Mouse (Mus musculus): ENCODE measurements at regions not wholly inside any gene's neighbourhood (a gene's known extent, or its start where the extent isn't known, plus 50 kb on each side); places are given as distances from the start of the nearest gene placed in this dataset.

DNA sequence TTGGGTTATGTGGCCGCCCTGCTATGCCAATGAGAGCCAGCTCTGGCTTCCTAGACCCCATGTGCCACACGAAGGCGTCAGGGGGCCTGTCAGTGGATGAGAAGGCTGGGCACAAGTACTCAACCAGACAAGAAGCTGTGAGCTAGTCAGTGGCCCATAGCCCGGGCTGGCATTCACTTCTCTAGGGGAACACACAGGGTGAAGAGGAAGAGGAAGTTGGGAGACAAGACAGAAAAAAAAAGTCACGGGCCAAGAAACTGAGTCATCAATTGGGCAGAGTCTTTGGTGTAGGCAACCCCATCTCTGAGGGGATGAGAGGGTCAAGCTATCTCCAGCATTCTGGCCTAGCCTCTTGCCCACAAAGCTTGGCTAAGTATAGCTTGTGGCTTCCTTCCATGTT lies 93.8 kb upstream of the Rybp start:
- Histone ChIP-seq H3K4me1 (ENCODE audit: control insufficient read depth, insufficient read depth, low read length) (no peaks in the 10 kb centered on the region; the same call in 1 of the 2 replicates), H3K27ac (ENCODE audit: insufficient read depth, low read length) (no peak overlapping the region), H3K4me3 (ENCODE audit: insufficient read depth, low read length) (no peak overlapping the region)
- no peak for TF ChIP-seq POLR2A (IDR thresholded peaks at IDR 0.05; ENCODE audit: extremely low read depth, insufficient read depth, low read length)
- no peak for TF ChIP-seq CTCF (IDR thresholded peaks at IDR 0.05; ENCODE audit: extremely low read depth, insufficient read depth, low read length)

DNA sequence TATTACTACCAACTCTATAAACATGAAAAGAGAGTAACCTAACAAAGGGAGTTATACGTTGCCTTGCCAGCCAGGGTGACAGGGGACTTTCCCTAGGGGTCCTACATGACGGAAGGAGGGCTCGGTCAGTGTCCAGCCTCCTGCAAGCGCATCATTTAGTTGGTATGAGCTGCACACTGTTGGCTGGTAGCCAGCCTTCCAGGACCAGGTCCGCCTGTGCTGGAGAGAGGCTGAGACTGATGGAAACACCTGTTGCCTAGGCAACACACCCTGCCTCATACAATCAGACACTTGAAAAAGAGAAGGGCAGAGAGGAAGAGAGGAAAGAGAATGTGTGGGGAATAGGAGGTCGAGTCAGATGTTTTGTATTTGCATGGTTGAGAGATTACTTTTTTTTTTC lies 93.3 kb upstream of the Rybp start:
- H3K4me1 ChIP-seq (ENCODE audit: control insufficient read depth, insufficient read depth, low read length): no peaks in the 10 kb centered on the region; the same call in 1 of the 2 replicates
- H3K4me3 ChIP-seq (ENCODE audit: insufficient read depth, low read length): no peak overlapping the region
- no peak overlapping the region for H3K27ac ChIP-seq (ENCODE audit: insufficient read depth, low read length)
- TF ChIP-seq POLR2A (IDR thresholded peaks at IDR 0.05; ENCODE audit: extremely low read depth, insufficient read depth, low read length): no peak

DNA sequence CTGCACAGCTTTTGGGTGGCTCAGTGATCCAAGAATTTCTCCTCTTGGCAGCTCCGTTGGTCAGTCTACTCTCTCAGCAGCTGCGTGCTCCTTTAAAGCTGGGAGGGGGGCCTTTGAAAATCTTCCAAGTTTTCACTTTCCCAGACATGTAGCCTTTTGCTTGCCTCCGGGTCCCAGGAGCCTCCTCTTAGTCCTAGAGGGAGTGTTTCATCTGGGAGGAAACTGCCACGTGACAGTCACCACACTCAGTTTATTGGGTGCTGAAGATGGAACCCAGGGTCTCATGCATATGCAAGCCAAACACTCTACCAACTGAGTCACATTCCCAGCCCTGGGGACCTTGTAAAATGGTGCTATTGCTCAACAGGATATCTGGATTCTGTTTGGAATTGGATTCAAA lies 92.5 kb upstream of the Rybp start:
- TF ChIP-seq POLR2A (IDR thresholded peaks at IDR 0.05; ENCODE audit: extremely low read depth, insufficient read depth, low read length): no peak
- Histone ChIP-seq H3K27ac (ENCODE audit: insufficient read depth, low read length) (no peak overlapping the region), H3K4me1 (ENCODE audit: control insufficient read depth, insufficient read depth, low read length) (no peaks in the 10 kb centered on the region; the same call in 1 of the 2 replicates), H3K4me3 (ENCODE audit: insufficient read depth, low read length) (no peak overlapping the region)

DNA sequence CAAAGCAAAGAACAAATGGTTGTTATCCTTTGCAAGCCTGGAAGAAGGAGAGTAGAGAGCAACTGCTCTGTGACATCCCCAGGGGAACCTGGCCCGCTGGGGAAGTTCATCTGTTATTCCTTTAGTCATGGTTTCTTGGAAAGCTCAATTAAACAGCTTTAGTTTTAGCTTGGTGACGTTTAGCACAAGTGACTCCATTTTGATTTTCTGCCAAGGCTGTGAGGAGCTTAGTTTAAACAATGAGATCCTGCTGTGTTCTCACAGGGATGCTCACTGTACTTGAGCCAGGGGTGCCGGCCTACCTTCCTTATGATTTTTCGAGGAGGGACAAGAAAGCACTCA lies 91.2 kb upstream of the Rybp start:
- Histone ChIP-seq H3K4me1 (ENCODE audit: control insufficient read depth, insufficient read depth, low read length) (no peaks in the 10 kb centered on the region; the same call in 1 of the 2 replicates), H3K4me3 (ENCODE audit: insufficient read depth, low read length) (no peak overlapping the region), H3K27ac (ENCODE audit: insufficient read depth, low read length) (no peak overlapping the region)
- TF ChIP-seq POLR2A (IDR thresholded peaks at IDR 0.05; ENCODE audit: extremely low read depth, insufficient read depth, low read length): no peak
- TF ChIP-seq CTCF (IDR thresholded peaks at IDR 0.05; ENCODE audit: extremely low read depth, insufficient read depth, low read length): no peak

DNA sequence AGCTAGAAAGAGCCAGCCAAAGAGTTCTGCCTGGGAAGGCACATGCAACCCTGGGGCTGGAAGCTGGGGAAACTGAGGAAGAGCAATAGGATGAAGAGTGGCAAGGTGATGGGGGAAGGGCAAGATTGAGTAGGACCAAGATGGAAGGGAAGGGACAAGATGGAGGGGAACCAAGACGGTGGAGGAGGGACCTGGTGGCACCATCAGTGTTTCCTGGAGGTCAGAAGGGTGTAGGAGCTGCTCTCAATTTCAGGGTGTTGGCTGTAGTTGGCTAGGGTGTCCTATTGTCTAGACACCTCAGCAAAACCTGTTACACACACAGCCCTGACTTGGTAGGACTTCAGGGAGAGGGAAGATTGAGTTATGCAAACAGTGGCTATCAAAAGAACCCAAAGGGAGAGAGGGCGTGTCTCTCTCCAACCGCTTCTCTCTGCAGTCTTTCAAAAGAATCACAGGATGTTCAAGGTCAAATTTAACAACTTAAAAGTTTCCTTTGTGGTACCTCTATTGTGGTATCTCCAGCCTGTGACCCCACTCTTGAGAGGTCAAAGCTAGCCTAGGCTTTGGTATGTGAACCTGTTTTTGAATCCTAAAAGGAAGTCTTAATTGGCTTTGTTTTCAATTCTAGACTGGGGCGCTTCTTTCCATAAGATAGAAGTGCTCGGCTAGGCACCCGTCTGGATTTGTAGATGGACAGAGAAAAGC lies 90.7 kb upstream of the Rybp start:
- Histone ChIP-seq H3K4me3 (ENCODE audit: insufficient read depth, low read length) (no peak overlapping the region), H3K4me1 (ENCODE audit: control insufficient read depth, insufficient read depth, low read length) (no peaks in the 10 kb centered on the region; the same call in 1 of the 2 replicates), H3K27ac (ENCODE audit: insufficient read depth, low read length) (no peak overlapping the region)
- TF ChIP-seq POLR2A (IDR thresholded peaks at IDR 0.05; ENCODE audit: extremely low read depth, insufficient read depth, low read length) (no peak), CTCF (IDR thresholded peaks at IDR 0.05; ENCODE audit: extremely low read depth, insufficient read depth, low read length) (no peak)

DNA sequence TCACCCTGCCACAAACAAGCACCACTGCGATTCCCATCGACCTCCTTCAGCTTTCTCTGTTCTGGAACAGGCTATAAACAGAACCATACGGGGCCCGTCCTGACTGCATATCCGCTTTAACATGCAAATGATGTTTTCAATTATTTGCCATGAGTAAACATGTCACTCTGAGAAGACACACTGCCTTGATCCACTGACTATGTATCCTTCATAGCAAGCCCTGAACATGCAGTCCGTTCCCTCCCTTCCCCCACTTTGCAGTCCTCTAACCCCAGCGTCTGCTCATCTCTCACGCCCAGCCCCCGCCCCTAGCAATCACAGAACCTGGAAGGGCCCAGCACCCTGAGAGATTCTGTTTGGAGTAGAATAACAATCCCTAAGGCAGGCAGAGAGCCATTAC lies 89.4 kb upstream of the Rybp start:
- Histone ChIP-seq H3K27ac (ENCODE audit: insufficient read depth, low read length) (no peak overlapping the region), H3K4me3 (ENCODE audit: insufficient read depth, low read length) (no peak overlapping the region), H3K4me1 (ENCODE audit: control insufficient read depth, insufficient read depth, low read length) (no peaks in the 10 kb centered on the region; the same call in 1 of the 2 replicates)
- TF ChIP-seq CTCF (IDR thresholded peaks at IDR 0.05; ENCODE audit: extremely low read depth, insufficient read depth, low read length) (no peak), POLR2A (IDR thresholded peaks at IDR 0.05; ENCODE audit: extremely low read depth, insufficient read depth, low read length) (no peak)

DNA sequence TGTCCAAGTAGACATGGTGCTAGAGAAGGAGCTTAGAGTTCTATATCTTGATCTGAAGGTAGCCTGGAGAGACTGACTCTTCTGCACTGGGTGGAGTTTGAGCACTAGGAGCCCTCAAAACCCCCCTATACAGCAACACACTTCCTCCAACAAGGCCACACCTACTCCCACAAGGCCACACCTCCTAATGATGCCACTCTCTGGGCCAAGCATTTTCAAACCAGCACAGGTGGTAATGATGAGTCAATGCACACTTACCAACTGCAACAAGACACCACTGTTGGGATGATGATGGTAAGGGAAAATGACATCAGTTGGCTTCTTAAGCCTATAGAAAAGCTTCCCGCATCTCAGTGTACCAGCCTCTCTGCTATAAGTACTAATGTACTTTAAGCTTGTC lies 83.5 kb upstream of the Rybp start:
- no peaks in the 10 kb centered on the region for H3K4me1 ChIP-seq (ENCODE audit: control insufficient read depth, insufficient read depth, low read length)
- no peak overlapping the region for H3K4me3 ChIP-seq (ENCODE audit: insufficient read depth, low read length)
- H3K27ac ChIP-seq (ENCODE audit: insufficient read depth, low read length): no peak overlapping the region
- no peak for TF ChIP-seq POLR2A (IDR thresholded peaks at IDR 0.05; ENCODE audit: extremely low read depth, insufficient read depth, low read length)
- TF ChIP-seq CTCF (IDR thresholded peaks at IDR 0.05; ENCODE audit: extremely low read depth, insufficient read depth, low read length): no peak

DNA sequence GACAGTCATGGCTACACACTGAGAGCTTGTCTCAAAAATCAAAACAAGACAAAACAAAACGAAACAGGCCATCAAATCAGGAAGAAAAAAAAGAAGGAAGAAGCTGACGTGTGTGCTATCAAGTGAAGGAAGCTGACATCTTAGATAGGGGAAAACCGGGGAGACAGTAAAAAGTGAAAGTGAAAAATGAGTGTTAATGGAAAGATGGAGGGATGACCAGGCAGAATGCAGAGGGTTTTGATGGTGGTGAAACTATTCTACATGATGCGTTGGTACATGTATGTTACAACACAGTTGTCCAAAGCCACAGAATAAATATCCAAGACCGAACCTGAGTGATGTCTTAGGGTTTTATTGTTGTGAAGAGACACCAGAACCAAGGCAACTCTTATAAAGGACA lies 83.1 kb upstream of the Rybp start:
- no peaks in the 10 kb centered on the region for H3K4me1 ChIP-seq (ENCODE audit: control insufficient read depth, insufficient read depth, low read length)
- no peak overlapping the region for H3K4me3 ChIP-seq (ENCODE audit: insufficient read depth, low read length)
- TF ChIP-seq CTCF (IDR thresholded peaks at IDR 0.05; ENCODE audit: extremely low read depth, insufficient read depth, low read length) (no peak), POLR2A (IDR thresholded peaks at IDR 0.05; ENCODE audit: extremely low read depth, insufficient read depth, low read length) (no peak)
- no peak overlapping the region for H3K27ac ChIP-seq (ENCODE audit: insufficient read depth, low read length)

DNA sequence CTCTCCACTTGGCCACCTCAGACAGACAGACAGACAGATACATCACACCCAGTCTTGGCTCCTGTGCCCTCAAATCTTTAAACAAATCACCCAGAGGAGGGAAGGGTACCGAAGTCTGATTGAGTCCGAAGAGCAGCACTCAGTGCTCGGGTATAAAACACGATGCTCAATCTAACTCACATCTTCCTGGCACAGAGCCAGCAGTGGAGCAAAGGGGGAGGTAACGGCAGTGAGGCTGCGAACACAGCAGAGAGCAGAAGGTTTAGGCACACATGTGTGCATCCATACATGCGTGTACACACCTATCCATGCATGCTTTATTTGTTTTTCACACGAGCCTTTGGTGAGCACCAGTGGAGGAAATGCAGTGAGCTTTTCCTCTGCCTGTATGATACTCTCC lies 78.9 kb upstream of the Rybp start:
- TF ChIP-seq CTCF (IDR thresholded peaks at IDR 0.05; ENCODE audit: extremely low read depth, insufficient read depth, low read length) (no peak), POLR2A (IDR thresholded peaks at IDR 0.05; ENCODE audit: extremely low read depth, insufficient read depth, low read length) (no peak)
- no peak overlapping the region for H3K4me3 ChIP-seq (ENCODE audit: insufficient read depth, low read length)
- H3K4me1 ChIP-seq (ENCODE audit: control insufficient read depth, insufficient read depth, low read length): no peaks in the 10 kb centered on the region
- no peak overlapping the region for H3K27ac ChIP-seq (ENCODE audit: insufficient read depth, low read length)

DNA sequence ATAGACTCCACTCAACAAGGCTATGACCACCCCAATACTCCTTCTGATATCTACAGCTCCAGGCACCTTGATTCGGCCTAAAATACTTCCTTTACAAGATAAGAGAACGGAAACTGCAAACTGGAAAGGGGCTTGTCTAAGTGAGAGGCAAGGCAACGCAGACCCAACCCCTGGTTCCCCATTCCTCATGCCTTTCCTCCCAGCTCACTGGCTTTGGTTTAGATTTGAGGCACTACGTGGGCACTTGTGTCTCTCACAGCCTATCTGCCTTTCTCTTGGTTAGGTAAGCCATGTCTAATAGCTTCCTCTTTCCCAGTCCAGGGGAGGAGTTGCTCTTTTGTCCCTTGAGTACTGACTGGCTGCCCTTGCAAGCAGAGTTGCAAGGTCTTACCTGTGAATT lies 78.5 kb upstream of the Rybp start:
- TF ChIP-seq POLR2A (IDR thresholded peaks at IDR 0.05; ENCODE audit: extremely low read depth, insufficient read depth, low read length) (no peak), CTCF (IDR thresholded peaks at IDR 0.05; ENCODE audit: extremely low read depth, insufficient read depth, low read length) (no peak)
- H3K4me3 ChIP-seq (ENCODE audit: insufficient read depth, low read length): no peak overlapping the region

More for the DNA sequence above, 78.5 kb upstream of the Rybp start:
- Histone ChIP-seq H3K27ac (ENCODE audit: insufficient read depth, low read length) (no peak overlapping the region), H3K4me1 (ENCODE audit: control insufficient read depth, insufficient read depth, low read length) (no peaks in the 10 kb centered on the region)

Data from cortical plate, adult 2 months (tissue).